Mouse (Mus musculus): ENCODE measurements around the gene Gtf2e1. TPM values are rescaled to one million over a fixed set of nuclear protein-coding genes. Genes with fewer than 3 reads are reported as not detected.

Gene Gtf2e1
- total RNA-seq, 1 experiment = 54.1 TPM

DNA sequence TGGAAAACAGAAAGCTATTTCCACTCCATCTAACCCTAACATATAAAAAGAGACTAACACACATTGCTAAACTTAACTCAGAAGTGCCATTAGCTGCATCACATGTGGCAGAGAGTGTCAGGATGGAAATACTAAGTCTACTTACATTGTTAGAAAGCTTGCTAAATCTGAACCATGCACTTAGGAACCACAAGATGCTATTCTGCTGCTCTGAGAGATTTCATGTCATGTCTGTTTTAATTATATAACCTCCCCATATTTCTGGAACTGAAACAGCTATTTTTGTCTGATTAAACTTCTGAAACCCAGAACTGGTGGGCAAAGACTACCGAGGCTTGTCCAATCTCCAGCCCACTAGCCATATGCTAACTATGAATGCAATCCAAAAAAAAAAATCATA is 7.5 kb downstream of the Gtf2e1 start:
- TF ChIP-seq HCFC1 (IDR thresholded peaks at IDR 0.05; ENCODE audit: borderline replicate concordance, insufficient read depth, low read length) (no peak), ZC3H11A (IDR thresholded peaks at IDR 0.05; ENCODE audit: borderline replicate concordance, low read depth, low read length) (no peak), CHD2 (IDR thresholded peaks at IDR 0.05; ENCODE audit: low read depth, low read length) (no peak), MAFK (IDR thresholded peaks at IDR 0.05; ENCODE audit: insufficient read depth, low read depth, low read length) (no peak), ZNF384 (IDR thresholded peaks at IDR 0.05; ENCODE audit: low read depth, low read length) (no peak)
- Histone ChIP-seq H3K4me1 (ENCODE audit: control insufficient read depth in 2 of 2, insufficient read depth in 2 of 2, low read length in 2 of 2, poor library complexity in 1 of 2) (0 out of 4 replicates have a peak, but pooled peaks cover 0 to 2% of the 10 kb centered on the region in 2 experiments), H3K27ac (ENCODE audit: insufficient read depth, low read depth, low read length, poor library complexity, severe bottlenecking) (no peak overlapping the region), H3K36me3 (ENCODE audit: control insufficient read depth, insufficient read depth, low read length, poor library complexity, severe bottlenecking) (peaks cover 16% of the 10 kb centered on the region), H3K4me3 (ENCODE audit: insufficient read depth in 1 of 2, low read depth in 1 of 2, low read length in 2 of 2, poor library complexity in 1 of 2, severe bottlenecking in 1 of 2) (no peak overlapping the region), H3K9me3 (ENCODE audit: control insufficient read depth, insufficient read depth, low read depth, low read length) (no peaks in the 10 kb centered on the region), H3K9ac (ENCODE audit: insufficient read depth, low read depth, low read length, poor library complexity, severe bottlenecking) (no peak overlapping the region)
- in situ Hi-C loops (cut with MboI; ENCODE audit: low sequenced_read_pairs in 2 of 2, unreplicated experiment in 2 of 2) = no loop called here
- no peak for DNase-seq (ENCODE audit: low read depth, low spot score)

DNA sequence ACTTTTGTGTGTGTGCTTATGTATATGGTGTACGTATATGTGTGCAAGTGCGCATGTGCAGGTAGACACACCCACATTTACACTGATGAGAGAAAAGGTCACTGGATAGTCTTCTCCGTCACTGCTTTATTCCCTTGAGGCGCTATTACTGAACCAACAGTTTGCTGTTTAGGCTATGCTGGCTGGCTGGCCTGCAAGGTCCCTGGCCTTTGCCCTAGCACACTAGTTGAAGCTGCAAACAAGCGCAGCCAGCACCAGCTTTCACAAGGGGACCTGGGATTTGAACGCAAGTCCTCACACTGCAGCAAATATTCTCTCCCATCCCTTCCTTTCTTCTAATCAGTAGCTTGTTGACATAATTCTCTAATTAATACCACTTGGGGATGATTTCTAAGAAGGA is 9.4 kb downstream of the Gtf2e1 start:
- H3K9ac ChIP-seq (ENCODE audit: insufficient read depth, low read depth, low read length, poor library complexity, severe bottlenecking) = no peak overlapping the region
- no peak overlapping the region for H3K4me3 ChIP-seq (ENCODE audit: insufficient read depth in 1 of 2, low read depth in 1 of 2, low read length in 2 of 2, poor library complexity in 1 of 2, severe bottlenecking in 1 of 2)
- 0 out of 4 replicates have a peak, but pooled peaks cover 0 to 2% of the 10 kb centered on the region in 2 experiments for H3K4me1 ChIP-seq (ENCODE audit: control insufficient read depth in 2 of 2, insufficient read depth in 2 of 2, low read length in 2 of 2, poor library complexity in 1 of 2)
- no peak for DNase-seq (ENCODE audit: low read depth, low spot score)
- no peak for TF ChIP-seq MAFK (IDR thresholded peaks at IDR 0.05; ENCODE audit: insufficient read depth, low read depth, low read length)
- TF ChIP-seq ZNF384 (IDR thresholded peaks at IDR 0.05; ENCODE audit: low read depth, low read length) = no peak
- TF ChIP-seq CHD2 (IDR thresholded peaks at IDR 0.05; ENCODE audit: low read depth, low read length) = no peak
- no peak for TF ChIP-seq ZC3H11A (IDR thresholded peaks at IDR 0.05; ENCODE audit: borderline replicate concordance, low read depth, low read length)
- no peak for TF ChIP-seq HCFC1 (IDR thresholded peaks at IDR 0.05; ENCODE audit: borderline replicate concordance, insufficient read depth, low read length)
- no peak overlapping the region for H3K27ac ChIP-seq (ENCODE audit: insufficient read depth, low read depth, low read length, poor library complexity, severe bottlenecking)
- in situ Hi-C loops (cut with MboI; ENCODE audit: low sequenced_read_pairs in 2 of 2, unreplicated experiment in 2 of 2) = no loop called here
- H3K9me3 ChIP-seq (ENCODE audit: control insufficient read depth, insufficient read depth, low read depth, low read length) = no peaks in the 10 kb centered on the region
- peaks cover 14% of the 10 kb centered on the region for H3K36me3 ChIP-seq (ENCODE audit: control insufficient read depth, insufficient read depth, low read length, poor library complexity, severe bottlenecking)

- in situ Hi-C loops (cut with MboI; ENCODE audit: low sequenced_read_pairs in 2 of 2, unreplicated experiment in 2 of 2) = no loop called here
- H3K4me1 ChIP-seq (ENCODE audit: control insufficient read depth in 2 of 2, insufficient read depth in 2 of 2, low read length in 2 of 2, poor library complexity in 1 of 2) = no peaks in the 10 kb centered on the region
- TF ChIP-seq MAFK (IDR thresholded peaks at IDR 0.05; ENCODE audit: insufficient read depth, low read depth, low read length) (no peak), CHD2 (IDR thresholded peaks at IDR 0.05; ENCODE audit: low read depth, low read length) (no peak), ZNF384 (IDR thresholded peaks at IDR 0.05; ENCODE audit: low read depth, low read length) (no peak), ZC3H11A (IDR thresholded peaks at IDR 0.05; ENCODE audit: borderline replicate concordance, low read depth, low read length) (no peak), HCFC1 (IDR thresholded peaks at IDR 0.05; ENCODE audit: borderline replicate concordance, insufficient read depth, low read length) (no peak)
- DNase-seq (ENCODE audit: low read depth, low spot score) = no peak
- H3K9me3 ChIP-seq (ENCODE audit: control insufficient read depth, insufficient read depth, low read depth, low read length) = no peaks in the 10 kb centered on the region
- no peak overlapping the region for H3K9ac ChIP-seq (ENCODE audit: insufficient read depth, low read depth, low read length, poor library complexity, severe bottlenecking)
- H3K27ac ChIP-seq (ENCODE audit: insufficient read depth, low read depth, low read length, poor library complexity, severe bottlenecking) = no peak overlapping the region
- no peak overlapping the region for H3K4me3 ChIP-seq (ENCODE audit: insufficient read depth in 1 of 2, low read depth in 1 of 2, low read length in 2 of 2, poor library complexity in 1 of 2, severe bottlenecking in 1 of 2)
- peaks cover 17% of the 10 kb centered on the region for H3K36me3 ChIP-seq (ENCODE audit: control insufficient read depth, insufficient read depth, low read length, poor library complexity, severe bottlenecking)
Observed at GRCm38 (mm10) chr16:37526688-37527223, 12.8 kb downstream of the Gtf2e1 start.

- Histone ChIP-seq H3K27ac (ENCODE audit: insufficient read depth, low read depth, low read length, poor library complexity, severe bottlenecking) (no peak overlapping the region), H3K9me3 (ENCODE audit: control insufficient read depth, insufficient read depth, low read depth, low read length) (no peaks in the 10 kb centered on the region), H3K4me1 (ENCODE audit: control insufficient read depth in 2 of 2, insufficient read depth in 2 of 2, low read length in 2 of 2, poor library complexity in 1 of 2) (no peaks in the 10 kb centered on the region), H3K4me3 (ENCODE audit: insufficient read depth in 1 of 2, low read depth in 1 of 2, low read length in 2 of 2, poor library complexity in 1 of 2, severe bottlenecking in 1 of 2) (no peak overlapping the region), H3K9ac (ENCODE audit: insufficient read depth, low read depth, low read length, poor library complexity, severe bottlenecking) (no peak overlapping the region), H3K36me3 (ENCODE audit: control insufficient read depth, insufficient read depth, low read length, poor library complexity, severe bottlenecking) (peaks cover 22% of the 10 kb centered on the region)
- in situ Hi-C loops (cut with MboI; ENCODE audit: low sequenced_read_pairs in 2 of 2, unreplicated experiment in 2 of 2) = no loop called here
- TF ChIP-seq HCFC1 (IDR thresholded peaks at IDR 0.05; ENCODE audit: borderline replicate concordance, insufficient read depth, low read length) = no peak
- TF ChIP-seq MAFK (IDR thresholded peaks at IDR 0.05; ENCODE audit: insufficient read depth, low read depth, low read length) = no peak
- no peak for TF ChIP-seq CHD2 (IDR thresholded peaks at IDR 0.05; ENCODE audit: low read depth, low read length)
- no peak for TF ChIP-seq ZC3H11A (IDR thresholded peaks at IDR 0.05; ENCODE audit: borderline replicate concordance, low read depth, low read length)
- no peak for TF ChIP-seq ZNF384 (IDR thresholded peaks at IDR 0.05; ENCODE audit: low read depth, low read length)
- DNase-seq (ENCODE audit: low read depth, low spot score) = no peak
Observed at GRCm38 (mm10) chr16:37525121-37525520, 14.5 kb downstream of the Gtf2e1 start.

Data from ES-E14 (cell line).